Mouse (Mus musculus) frontal cortex, postnatal 36 days (tissue): Measurements from ENCODE around the gene Zfp978.
"Not testable (repeated sequence)": the region's sequence is repeated elsewhere in the genome, so short reads cannot be mapped to it uniquely, and the experiment has no call there.

ENCODE experiments used
- DNase-seq, 2 experiments: peaks; one replicate each; pipeline ENCODE4 v3.0.0; 2022; ENCODE audit warnings: low spot score in 2 of 2

The Zfp978 gene

DNA sequence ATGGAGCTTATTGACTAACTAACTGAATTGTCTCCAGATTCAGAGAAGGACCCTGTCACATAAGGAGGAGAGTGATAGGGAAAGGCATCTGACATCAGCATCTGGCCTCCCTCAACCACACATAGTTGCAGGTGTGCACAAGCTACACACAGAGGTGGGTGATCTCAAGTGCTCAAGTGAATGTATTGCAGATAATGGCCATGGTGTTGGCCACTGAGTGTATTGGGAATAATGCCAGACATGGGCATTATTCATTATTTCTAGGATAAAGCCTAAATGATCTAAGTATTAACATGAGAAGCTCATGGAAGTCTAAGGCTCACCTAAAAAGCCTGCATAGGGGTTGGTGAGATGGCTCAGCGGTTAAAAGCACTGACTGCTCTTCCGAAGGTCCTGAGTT lies 10.6 kb upstream of the Zfp978 start:
- not testable (repeated sequence) for DNase-seq

DNA sequence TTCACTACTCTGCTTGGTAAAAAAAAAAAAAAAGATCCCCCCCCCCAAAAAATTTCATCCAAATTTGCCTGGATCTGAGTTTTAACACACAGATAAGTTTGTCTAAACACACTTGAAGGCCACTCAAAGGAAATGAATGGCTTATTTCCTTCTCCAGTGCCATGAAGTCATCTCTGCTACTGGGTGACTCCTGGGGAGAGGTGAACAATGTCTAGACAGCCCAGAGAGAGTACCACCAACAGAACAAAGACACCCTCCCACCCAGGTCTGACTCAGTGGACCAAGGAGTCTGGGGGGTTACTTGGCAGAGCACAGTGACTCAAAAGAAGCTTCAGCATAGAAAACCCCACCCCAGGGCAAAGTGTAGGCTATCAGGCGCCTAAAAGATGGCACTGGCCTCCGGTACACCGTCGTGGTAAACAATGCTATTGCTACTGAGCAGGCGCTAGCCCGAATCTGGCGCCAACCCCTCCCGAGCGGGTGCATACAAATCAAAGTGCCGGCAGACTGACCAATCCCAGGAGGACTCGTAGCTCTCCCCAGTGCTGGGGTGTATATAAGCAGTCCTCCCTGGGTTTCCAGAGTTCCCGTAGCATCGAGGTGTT lies 9.6 kb upstream of the Zfp978 start:
- DNase-seq, result not testable (repeated sequence)

DNA sequence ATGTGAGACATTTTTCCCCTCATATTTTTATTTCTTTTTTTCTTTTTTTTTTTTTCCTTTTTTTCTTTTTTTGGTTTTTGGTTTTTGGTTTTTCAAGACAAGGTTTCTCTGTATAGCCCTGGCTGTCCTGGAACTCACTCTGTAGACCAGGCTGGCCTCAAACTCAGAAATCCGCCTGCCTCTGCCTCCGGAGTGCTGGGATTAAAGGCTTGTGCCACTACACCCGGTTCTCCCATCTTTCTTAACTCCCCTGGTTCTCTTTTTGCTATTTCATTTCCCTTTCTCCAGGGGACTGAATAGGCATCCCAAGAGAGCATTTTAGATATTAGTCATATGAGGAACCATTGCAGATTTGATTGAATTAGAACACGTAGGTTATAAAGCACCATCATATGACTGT lies 7.5 kb upstream of the Zfp978 start:
- not testable (repeated sequence) for DNase-seq

DNA sequence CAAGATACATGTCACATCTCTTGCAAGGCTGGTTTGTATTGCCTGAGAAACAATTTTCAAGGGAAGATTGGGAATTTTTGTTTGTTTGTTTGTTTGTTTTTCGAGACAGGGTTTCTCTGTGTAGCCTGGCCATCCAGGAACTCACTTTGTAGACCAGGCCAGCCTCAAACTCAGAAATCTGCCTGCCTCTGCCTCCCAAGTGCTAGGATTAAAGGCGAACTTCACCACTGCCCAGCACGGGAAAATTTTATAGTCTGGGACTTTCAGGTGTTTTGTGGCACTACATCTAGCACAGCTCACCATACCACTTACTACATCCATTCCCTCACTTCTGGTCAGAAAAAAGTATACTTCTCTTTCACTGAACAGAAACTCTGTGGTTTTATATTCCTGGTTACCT lies 5.1 kb upstream of the Zfp978 start:
- DNase-seq, result not testable (repeated sequence)

DNA sequence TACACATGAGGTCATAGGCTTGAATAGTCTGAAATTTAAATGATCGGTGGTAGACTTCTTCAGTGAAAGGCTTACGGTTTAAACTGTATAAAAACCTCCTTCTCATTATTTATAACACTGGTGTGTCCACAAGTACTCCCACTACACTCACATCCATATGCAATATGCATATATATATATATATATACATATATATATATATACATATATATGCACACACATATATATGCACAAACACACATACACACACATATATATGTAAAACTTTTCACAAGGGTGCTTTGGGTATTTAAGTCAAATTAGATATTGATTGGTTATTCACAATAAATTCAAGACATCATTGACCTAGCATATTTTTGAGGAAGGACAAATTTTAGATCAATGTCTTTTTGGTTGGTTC lies 3.9 kb upstream of the Zfp978 start:
- DNase-seq, result not testable (repeated sequence)

DNA sequence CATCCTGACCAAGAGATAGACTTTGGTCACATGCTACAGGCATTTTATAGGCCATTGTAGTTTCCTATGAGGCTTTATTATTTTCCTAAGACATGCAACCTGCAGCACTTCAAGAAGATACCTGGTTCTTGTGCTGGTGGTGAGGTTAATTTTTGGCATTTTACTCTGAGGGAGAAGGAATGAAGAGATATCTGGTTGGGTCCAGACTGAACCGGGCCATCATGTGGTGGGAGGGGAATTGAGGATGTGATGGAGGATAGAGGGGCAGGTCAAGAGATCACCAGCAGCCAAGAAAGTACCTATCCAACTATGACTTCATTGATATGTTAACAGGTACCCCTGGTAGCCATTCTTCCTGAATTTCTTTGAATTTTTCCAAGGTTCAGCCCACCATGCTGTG lies 769 bp downstream of the Zfp978 start:
- DNase-seq, result not testable (repeated sequence)

DNA sequence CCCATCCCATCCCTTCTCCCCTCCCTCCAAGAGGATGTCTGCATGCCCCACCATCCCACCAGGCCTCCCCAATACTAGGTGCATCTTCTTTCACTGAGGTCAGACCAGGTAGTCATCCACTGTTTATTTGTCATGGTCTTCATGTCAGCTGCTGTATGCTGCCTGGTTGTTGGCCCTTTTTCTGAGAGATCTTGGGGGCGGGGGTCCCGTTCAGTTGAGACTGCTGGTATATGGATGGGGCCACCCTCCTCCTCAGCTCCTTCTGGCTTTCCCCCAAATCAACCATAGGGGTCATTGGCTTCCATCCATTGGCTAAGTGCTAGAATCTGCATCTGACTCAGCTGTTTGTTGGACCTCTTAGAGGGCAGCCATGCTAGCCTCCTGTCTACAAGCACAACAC lies 8.5 kb downstream of the Zfp978 start:
- DNase-seq, result not testable (repeated sequence)

DNA sequence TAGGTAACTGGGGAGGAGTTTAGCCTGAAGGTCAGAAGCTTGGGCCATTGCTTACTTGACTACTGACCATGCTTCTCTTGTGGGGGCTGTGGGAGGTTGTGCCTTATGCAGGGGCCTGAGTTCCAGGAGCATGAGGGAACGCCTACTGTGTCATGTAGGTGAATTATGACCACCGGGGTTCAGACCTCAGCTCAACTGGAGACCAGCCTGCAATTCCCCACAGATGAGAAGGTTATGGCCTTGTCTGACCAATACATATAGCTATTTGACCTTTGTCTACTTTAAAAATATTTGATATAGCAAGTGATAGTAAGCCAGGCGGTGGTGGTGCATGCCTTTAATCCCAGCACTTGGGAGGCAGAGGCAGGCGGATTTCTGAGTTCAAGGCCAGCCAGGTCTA lies 22.1 kb downstream of the Zfp978 start:
- DNase-seq, result not testable (repeated sequence)

DNA sequence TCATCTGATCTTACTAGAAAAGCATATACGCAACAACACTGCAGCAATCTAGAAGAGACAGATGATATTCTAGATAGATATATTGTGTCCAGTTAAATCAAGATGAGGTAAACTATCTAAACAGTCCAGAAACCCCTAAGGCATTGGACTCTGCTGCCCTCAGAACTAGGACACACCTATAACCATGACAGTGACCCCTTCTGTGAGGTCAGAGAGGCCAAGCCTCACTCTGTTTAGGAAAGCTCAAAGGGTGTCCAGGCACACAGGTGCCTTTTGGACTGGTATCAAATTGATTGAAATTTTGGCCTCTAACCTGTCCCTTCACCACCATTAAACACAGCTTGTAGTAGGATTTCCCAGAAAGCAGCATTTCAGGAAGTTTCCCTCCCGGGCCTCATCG lies 36.1 kb downstream of the Zfp978 start:
- not testable (repeated sequence) for DNase-seq

DNA sequence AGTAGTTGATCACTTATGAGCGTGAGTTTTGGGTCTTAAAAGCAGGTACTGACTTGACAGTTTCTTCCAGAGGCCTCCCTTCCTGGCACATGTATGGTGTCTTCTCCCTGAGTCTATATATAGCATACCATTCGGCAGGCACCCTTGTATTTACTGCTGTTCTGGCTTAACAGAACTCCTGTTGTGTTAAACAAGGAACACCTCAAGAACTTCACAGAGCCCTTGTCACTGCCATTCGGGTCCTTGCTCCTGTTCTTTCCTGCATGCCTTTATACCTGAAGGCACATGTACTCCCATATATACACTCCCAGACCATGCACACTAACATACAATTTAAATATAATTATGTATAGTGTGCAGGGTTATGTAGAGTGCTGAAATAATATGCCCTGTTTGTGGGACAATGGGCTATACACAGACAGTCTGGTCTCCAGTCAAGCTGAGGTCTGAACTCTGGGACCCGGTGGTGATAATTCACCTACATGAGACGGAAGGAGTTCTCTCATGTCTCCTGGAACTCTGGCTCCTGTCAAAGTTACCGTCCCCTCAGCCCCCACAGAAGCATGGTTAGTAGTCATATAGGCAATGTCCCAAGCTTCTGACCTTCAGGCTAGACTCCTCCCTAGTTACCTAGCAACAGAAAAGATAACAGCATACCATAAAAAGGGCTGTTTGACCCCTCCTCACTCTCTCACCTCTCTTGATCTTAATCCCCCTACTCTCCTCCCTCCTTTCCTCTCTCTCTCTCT lies 37.0 kb downstream of the Zfp978 start:
- not testable (repeated sequence) for DNase-seq

DNA sequence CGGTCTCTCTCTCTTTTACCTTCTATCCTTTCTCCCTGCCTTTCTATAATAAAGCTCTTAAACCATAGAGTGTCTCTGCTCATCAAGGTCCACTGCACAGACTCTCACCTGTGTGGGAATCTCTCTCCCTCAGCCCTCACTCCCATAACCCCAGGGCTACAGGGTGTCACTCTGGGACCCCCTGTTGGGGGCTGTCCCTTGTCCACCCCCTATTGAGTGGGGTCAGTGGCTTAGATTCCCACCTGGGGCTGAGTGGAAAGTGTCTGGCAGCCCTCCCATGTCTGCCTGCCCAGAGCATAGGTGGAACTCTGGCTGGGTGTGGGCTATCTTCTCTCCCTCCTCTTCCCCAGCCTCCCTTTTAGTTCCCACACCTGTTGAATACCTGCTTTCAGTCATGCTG lies 37.6 kb downstream of the Zfp978 start:
- DNase-seq, result not testable (repeated sequence)

DNA sequence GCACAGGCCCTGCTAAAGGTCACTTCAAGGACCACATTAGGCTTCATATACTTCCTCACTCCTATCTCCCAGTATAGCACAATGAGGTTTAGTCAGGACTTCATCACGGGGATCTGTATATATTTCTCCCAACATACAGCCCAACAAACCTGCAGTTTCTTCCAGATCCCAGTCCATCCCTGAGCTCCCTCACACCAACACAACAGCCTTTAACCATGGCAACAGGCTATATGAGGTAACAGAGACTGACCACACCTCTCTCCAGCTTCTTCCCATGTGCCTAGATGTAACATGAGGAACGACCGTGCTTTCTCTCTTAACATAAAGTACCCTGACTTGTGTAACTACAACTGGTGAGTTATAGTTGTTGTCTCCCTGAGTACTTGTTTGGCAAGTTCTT lies 38.4 kb downstream of the Zfp978 start:
- not testable (repeated sequence) for DNase-seq

DNA sequence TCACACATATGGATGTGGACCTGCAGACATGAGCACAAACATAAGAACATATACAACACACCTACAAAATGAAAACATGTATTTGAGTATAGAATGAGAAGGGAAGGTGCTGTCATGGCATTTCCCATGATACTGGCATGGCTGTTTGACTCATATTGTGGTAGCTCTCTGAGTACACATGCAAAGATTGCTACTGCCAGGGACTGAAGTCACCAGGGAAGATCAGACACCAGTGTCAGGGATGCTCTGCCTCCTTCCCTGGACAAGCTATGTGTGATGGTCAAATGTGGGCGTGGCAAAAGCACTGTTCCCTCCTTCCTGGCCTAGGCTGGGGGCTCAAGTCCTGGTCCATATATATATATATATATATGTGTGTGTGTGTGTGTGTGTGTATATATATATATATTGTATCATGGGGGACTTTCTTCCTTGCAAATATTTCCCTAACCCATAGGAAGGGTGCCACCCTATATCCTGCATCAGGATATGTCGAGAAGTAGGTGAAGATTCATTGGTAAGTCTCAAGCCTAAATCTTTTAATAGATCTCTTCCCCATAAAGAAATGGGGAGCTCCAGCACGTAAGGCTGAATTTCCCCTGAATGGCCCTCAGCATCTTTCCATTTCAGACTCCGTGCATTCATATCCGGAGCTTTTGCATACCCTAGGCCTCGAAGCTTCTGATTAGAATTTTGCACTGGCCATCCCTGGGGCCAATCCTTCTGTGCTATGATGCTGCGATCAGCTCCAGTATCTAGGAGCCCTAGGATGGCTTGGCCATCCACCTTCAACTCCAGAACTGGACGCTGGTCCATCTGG lies 39.1 kb downstream of the Zfp978 start:
- DNase-seq, result not testable (repeated sequence)

DNA sequence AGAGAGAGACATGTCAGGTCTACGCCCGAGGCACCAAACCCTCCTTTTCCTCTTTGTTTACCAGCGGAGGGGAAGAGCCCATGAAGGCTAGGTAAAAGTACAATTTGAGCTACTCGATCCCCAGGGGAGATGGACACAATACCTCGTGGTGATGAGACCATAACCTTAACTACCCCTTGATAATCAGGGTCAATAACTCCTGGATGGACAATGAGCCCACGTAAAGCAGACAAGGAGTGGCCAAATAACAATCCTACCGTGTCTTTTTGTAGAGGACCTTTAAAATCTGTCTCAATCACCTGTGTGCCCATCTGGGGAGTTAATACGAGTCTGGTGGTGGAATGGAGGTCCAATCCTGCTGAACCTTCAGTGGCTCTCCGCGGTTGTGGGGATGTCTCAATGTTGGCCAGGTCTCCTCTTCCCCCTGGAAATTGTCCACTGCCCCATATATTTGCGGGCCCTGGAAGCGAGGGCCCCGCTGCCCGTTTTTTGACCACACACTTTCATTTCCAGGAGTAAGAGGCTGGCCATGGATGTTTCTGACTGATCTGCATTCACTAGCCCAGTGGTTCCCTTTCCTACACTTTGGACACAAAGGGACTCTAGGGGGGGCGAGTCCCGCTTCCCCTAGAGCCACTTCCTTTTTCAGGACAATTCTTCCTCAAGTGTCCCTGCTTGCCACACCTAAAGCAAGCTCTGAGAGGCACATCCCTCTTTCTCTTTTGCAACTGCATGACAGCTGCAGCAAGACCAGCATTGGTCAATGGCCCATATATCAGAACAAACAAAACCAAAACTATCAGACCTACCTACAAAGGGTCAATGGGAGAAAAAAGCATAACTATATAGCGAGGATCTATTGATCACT lies 40.0 kb downstream of the Zfp978 start:
- DNase-seq, result not testable (repeated sequence)

DNA sequence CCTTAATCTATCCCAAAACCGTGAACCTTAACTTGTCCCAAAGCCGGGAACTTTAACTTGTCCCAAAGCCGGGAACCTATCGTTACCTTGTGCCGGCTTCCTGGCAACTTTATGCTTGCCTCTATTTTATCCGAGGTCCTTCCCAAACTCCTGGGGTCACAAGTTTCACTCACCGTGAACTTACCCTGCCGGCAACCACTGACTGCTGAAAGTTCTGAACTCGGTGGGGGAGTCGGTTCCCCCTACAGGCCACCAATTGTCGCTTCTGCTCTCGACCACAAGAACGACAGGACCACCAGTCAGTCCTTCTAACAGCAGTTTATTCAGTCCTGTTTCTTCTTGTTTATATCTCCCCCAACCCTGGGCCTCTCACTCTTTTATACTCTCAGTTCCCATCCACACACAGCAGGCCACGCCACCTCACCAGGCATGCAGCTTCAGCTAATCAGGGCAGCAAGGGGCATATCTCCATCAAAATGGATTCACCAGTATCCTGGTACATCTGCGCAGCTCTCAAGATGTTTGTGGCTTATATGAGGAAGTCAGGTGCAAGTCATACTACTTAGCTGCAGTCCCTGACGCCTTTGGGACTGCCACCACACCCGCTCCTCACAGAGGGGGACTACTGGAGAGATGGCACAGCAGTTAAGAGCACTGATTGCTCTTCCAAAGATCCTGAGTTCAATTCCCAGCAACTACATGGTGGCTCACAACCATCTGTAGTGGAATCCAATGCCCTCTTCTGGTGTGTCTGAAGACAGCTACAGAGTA lies 40.8 kb downstream of the Zfp978 start:
- not testable (repeated sequence) for DNase-seq

DNA sequence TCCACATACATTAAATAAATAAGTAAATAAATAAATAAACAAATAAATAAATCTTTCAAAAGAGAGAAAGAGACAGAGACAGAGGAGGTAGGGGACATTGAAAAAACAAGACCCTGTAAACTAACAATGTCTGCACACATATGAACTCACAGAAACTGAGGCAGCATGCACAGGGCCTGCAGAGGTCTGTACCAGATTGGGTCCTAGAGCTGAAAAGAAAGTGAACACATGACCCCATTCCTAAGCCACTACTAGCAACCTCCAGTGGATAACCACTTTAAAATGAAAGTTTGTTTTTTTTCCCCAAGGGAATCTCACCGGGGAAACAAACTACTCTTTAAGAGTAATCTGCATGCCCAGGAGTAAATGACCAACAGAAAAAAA lies 41.4 kb downstream of the Zfp978 start:
- not testable (repeated sequence) for DNase-seq

DNA sequence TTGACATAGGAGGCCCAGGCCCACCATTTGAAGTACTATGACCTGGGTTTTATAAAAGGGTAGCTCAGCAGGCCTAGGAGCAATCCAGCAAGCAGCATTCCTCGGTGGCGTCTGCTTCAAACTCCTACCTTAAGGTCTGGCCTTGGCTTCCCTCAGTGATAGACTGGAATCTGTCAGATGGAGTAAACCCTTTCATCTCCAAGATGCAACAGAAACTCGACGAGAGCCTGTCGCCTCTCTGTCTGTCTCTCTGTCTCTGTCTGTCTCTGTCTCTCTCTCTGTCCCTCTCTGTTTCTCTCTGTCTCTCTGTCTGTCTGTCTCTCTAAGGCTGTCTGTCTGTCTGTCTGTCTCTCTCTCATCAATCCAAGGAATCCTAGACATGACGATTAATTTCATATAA lies 42.4 kb downstream of the Zfp978 start:
- not testable (repeated sequence) for DNase-seq

DNA sequence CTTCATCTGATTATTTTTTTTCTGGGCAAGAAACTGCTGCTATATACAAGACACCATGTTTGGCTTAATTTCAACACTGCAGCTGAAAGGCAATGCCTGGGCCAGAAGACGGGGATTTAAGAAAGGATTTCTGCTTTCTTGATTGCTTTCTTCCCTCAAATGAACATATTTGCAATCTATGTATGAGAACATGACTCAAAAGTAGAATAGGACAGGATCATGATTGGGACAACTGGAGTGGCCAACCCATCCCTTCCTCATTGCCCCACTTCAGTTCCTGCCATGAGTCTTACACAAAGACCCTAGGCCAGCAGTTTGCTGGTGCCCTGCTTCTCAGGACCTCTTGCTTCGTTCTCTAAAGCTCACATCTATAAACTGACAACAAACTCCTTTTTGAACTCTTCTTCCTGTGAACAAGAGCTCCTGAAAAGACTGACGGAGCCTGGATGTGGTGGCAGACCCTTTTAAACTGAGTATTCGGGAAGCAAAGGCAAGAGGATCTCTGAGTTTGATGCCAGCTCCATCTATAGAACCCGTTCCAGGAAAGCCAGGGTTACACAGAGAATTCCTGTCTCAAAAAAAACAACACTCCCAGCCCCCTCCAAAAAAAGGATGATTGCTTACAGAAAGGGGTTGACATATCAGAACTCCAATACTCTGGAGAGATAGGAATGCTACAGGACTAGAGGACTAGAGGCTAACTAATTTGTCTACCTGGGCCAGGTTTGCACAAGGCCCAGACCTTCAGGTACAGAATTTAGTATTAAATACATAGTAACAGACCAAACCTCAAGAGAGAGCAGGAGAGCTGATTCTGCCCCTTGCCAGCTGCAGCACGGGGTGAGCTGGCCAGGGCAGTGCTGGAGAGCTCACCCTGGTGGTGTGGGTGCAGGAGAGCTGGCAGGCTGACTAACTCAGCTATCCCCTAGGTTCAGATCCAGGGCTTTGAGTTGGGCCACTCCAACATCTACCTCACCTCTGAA lies 43.1 kb downstream of the Zfp978 start:
- DNase-seq, result not testable (repeated sequence)

DNA sequence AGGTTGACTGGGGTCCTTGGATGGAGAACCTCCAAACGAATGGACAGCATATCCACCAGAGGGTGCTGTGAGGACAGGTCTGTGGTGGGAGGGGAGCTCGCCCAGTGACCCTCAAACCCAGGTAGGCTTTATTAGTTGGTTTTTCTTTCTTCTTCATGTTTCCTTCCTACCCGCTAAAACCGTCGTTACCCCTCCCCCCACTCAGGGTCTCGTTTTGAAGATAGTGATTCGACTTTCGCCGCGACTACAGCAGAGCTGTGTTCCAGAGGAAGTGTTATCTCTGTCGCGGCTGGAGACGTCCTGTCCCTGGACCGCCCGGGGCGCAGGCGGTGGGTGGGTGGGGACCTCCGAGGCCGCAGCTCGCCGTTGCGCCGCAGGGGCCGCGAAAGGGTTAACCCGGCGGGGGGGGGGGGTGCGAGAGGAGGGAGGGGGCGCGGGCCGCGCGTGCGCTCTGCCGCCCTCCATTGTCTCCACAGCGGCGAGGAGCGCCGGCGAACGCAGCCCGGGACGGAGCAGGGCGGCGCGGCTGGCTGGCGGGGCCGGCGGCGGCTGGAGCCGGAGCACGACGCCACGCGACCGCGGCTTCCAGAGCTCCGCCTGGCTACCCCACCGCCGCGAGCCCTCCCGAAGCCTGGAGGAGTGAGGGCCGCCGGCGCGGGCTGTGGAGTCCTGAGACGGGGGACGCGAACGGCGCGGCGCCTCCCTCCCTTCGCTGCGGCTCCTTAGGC lies 45.8 kb downstream of the Zfp978 start:
- no peak for DNase-seq
